11 mouse cellular contexts compared by ENCODE assay signal in genomic region chr5:118067572-118067971, GRCm38 (mm10). TPM values are rescaled to one million over a fixed set of nuclear protein-coding genes. Genes with fewer than 3 reads are reported as not detected.
DNase-seq lines count a peak whose midpoint lies in the region; ATAC-seq and TF ChIP-seq lines count a peak whose summit lies in the region.
"Had no signal": no experiment of that assay in that cellular context is flagged by ENCODE, and none has a peak within 500 bp of the region (broad histone marks: within the 10 kb centered on the region; RNA-seq: fewer than 3 reads in every experiment).

No protein-coding gene starts in this region.

- no peak overlapping the region for H3K4me2 ChIP-seq in heart, postnatal 0 days (ENCODE audit: low read depth, low read length)
- H3K4me2 ChIP-seq: midbrain, embryonic 13.5 days had no signal

- 57% methylated on average over 4 of the region's 4 CpGs for WGBS in heart, postnatal 0 days
- WGBS in thymus, adult 2 months = 92% methylated on average over 4 of the region's 4 CpGs

- H3K4me1 ChIP-seq in heart, postnatal 0 days (ENCODE audit: control insufficient read depth, insufficient read depth) = peaks cover 14% of the 10 kb centered on the region; the same call in 1 of the 2 replicates
- no peaks in the 10 kb centered on the region for H3K4me1 ChIP-seq in thymus, adult 2 months (replicated peaks; ENCODE audit: control insufficient read depth, insufficient read depth, low read length)

- no peaks in the 10 kb centered on the region for H3K27me3 ChIP-seq in heart, postnatal 0 days (ENCODE audit: control insufficient read depth, insufficient read depth, low read length)
- H3K27me3 ChIP-seq in thymus, adult 2 months (ENCODE audit: control insufficient read depth, insufficient read depth, low read length) = no peaks in the 10 kb centered on the region
- H3K27me3 ChIP-seq: midbrain, embryonic 13.5 days had no signal

- ATAC-seq in CD4-positive, CD25-positive, alpha-beta regulatory T cell, adult 4 months = no peak
- ATAC-seq in heart, postnatal 0 days (ENCODE audit: insufficient read depth, low read depth) = no peak
- ATAC-seq: forebrain, embryonic 16.5 days; hindbrain, embryonic 16.5 days; midbrain, embryonic 13.5 days had no signal

- peak overlapping the region; percentile 19; the same call in 1 of the 2 replicates for H3K27ac ChIP-seq in heart, postnatal 0 days (ENCODE audit: low read depth)
- H3K27ac ChIP-seq in thymus, adult 2 months (ENCODE audit: control insufficient read depth, insufficient read depth, low read length) = no peak overlapping the region

- H3K4me3 ChIP-seq in heart, postnatal 0 days (ENCODE audit: low read depth, low read length) = no peak overlapping the region
- no peak overlapping the region for H3K4me3 ChIP-seq in thymus, adult 2 months (ENCODE audit: control insufficient read depth, insufficient read depth, low read length)
- H3K4me3 ChIP-seq: midbrain, embryonic 13.5 days had no signal

- no peak for TF ChIP-seq CTCF in heart, postnatal 0 days (IDR thresholded peaks at IDR 0.05; ENCODE audit: low read depth)
- TF ChIP-seq CTCF in thymus, adult 2 months (IDR thresholded peaks at IDR 0.05; ENCODE audit: borderline replicate concordance, control insufficient read depth, extremely low read depth, insufficient read depth, low read length, poor library complexity) = no peak

- H3K9me3 ChIP-seq in heart, postnatal 0 days (replicated peaks; ENCODE audit: control insufficient read depth, low read length) = no peaks in the 10 kb centered on the region
- H3K9me3 ChIP-seq: midbrain, embryonic 13.5 days had no signal

- no peak for TF ChIP-seq EP300 in heart, postnatal 0 days (IDR thresholded peaks at IDR 0.05; ENCODE audit: low read depth)

- TF ChIP-seq POLR2A in thymus, adult 2 months (IDR thresholded peaks at IDR 0.05; ENCODE audit: control insufficient read depth, extremely low read depth, insufficient read depth, low read length, poor library complexity) = no peak

- peak; percentile 38 for DNase-seq in CD4-positive, CD25-positive, alpha-beta regulatory T cell, adult 2 months (ENCODE audit: low read depth, low spot score)
- no peak for DNase-seq in heart, postnatal 0 days (ENCODE audit: low spot score)
- no peak for DNase-seq in heart, adult 8-10 months (ENCODE audit: low spot score)
- peak; percentile 56 for DNase-seq in 3T3-L1 (ENCODE audit: low read depth, low spot score)
- peak; percentile 59 for DNase-seq in adrenal gland, postnatal 25 days
- no peak for DNase-seq in embryo, embryonic 11 days
- no peak for DNase-seq in thymus, adult 2 months

- H3K36me3 ChIP-seq in heart, postnatal 0 days (replicated peaks; ENCODE audit: control insufficient read depth, insufficient read depth, low read length) = peaks cover 15% of the 10 kb centered on the region
- H3K36me3 ChIP-seq in thymus, adult 2 months (ENCODE audit: control insufficient read depth, insufficient read depth, low read length) = no peaks in the 10 kb centered on the region

- no peak overlapping the region for H3K9ac ChIP-seq in heart, postnatal 0 days (replicated peaks; ENCODE audit: low read depth, low read length)
- H3K9ac ChIP-seq: midbrain, embryonic 13.5 days had no signal

RNA-seq across cellular contexts. Expression of gene Tesc, which starts 40.0 kb away (rescaled TPM):
- 1 to 10 TPM; 2.9 to 7.7 TPM for polyA plus RNA-seq in CD4-positive, CD25-positive, alpha-beta regulatory T cell, adult 4 months (2017; shearing (Covaris generic))
- 17.6 and 19.6 TPM in 2 replicates for total RNA-seq in heart, postnatal 0 days (2014; rRNA removed; ENCODE audit: low replicate concordance)
- 19.0 and 20.7 TPM in 2 replicates for polyA plus RNA-seq in heart, postnatal 0 days (2015; fragmentation: Nextera tagmentation; extraction: Ambion mirVana)
- 100 to 1,000 TPM; 204 to 264 (median 228) TPM for total RNA-seq in heart, adult 8-10 months (2022)
- total RNA-seq in adrenal gland, postnatal 25 days (2021) = 103 and 131 TPM in 2 replicates
- 48.4 and 50.5 TPM in 2 replicates for polyA plus RNA-seq in thymus, adult 2 months (2012; rRNA removed)

Comparison
In these comparisons a context has a peak if more than half of its experiments do, and no peak if none do; other contexts are left out.
1. DNase-seq: peak in CD4-positive, CD25-positive, alpha-beta regulatory T cell, adult 2 months (single experiment), 3T3-L1 (single experiment) and adrenal gland, postnatal 25 days (single experiment); none in heart, postnatal 0 days (single experiment), heart, adult 8-10 months (single experiment), embryo, embryonic 11 days (single experiment) and thymus, adult 2 months (single experiment).